Mouse (Mus musculus) CH12.LX (cell line): ENCODE measurements around the gene Tcl1. TPM values are rescaled to one million over a fixed set of nuclear protein-coding genes. Genes with fewer than 3 reads are reported as not detected.

Experiments used
- DNase-seq: peaks from one replicate; pipeline ENCODE4 v3.0.0-alpha.2; 2013; ENCODE audit errors: extremely low read depth
- H3K27ac ChIP-seq: 2 replicates; pipeline ENCODE4 v1.5.1; 2012; ENCODE audit warnings: low read depth, mild to moderate bottlenecking, control low read depth, moderate library complexity; ENCODE audit not compliant: insufficient read depth
- H3K27me3 ChIP-seq: replicated peaks from 2 replicates; pipeline ENCODE3; 2012; ENCODE audit warnings: inconsistent platforms
- H3K36me3 ChIP-seq, 2 experiments: replicated peaks in 1 of 2; 2 replicates each; pipeline versions ENCODE3 to v1.6.1; 2012; ENCODE audit warnings: inconsistent platforms in 1 of 2, low read length in 1 of 2, mild to moderate bottlenecking in 1 of 2, mixed read lengths in 1 of 2, moderate library complexity in 1 of 2; ENCODE audit not compliant: control insufficient read depth in 1 of 2, insufficient read depth in 1 of 2
- H3K4me1 ChIP-seq, 2 experiments: 2 replicates each; pipeline ENCODE4 v1.6.1; 2012; ENCODE audit warnings: inconsistent platforms in 1 of 2, moderate library complexity in 1 of 2; ENCODE audit not compliant: insufficient read depth in 2 of 2, control insufficient read depth in 1 of 2
- H3K4me2 ChIP-seq: 2 replicates; pipeline ENCODE4 v1.6.1; 2012; ENCODE audit warnings: low read depth, mild to moderate bottlenecking, control low read depth; ENCODE audit not compliant: poor library complexity, insufficient read depth, severe bottlenecking
- H3K4me3 ChIP-seq, 3 experiments: fragments of 150-350 bp in 1 of 3; sonication (generic) in 1 of 3; replicated peaks in 1 of 3; 2 replicates each; pipeline versions ENCODE3 to v1.5.1; 2011 to 2012; ENCODE audit warnings: low read depth in 2 of 3, low read length in 2 of 3, mild to moderate bottlenecking in 2 of 3, moderate library complexity in 2 of 3, control low read depth in 1 of 3, improper control_type of control experiment in 1 of 3, inconsistent platforms in 1 of 3, mixed read lengths in 1 of 3; ENCODE audit not compliant: poor library complexity in 1 of 3
- H3K79me2 ChIP-seq: replicated peaks from 2 replicates; pipeline ENCODE4 v1.6.1; 2012; ENCODE audit warnings: mild to moderate bottlenecking, moderate library complexity; ENCODE audit not compliant: control insufficient read depth, poor library complexity, insufficient read depth, severe bottlenecking; ENCODE audit errors: extremely low read depth
- H3K9ac ChIP-seq: 2 replicates; pipeline ENCODE4 v1.6.1; 2012; ENCODE audit warnings: low read depth, mild to moderate bottlenecking, control low read depth, moderate library complexity; ENCODE audit not compliant: insufficient read depth
- H3K9me3 ChIP-seq: replicated peaks from 2 replicates; pipeline ENCODE3; 2012; ENCODE audit warnings: low read length, inconsistent platforms, mixed read lengths
- BHLHE40 ChIP-seq: IDR thresholded peaks from 2 replicates; pipeline ENCODE4 v1.6.1; 2011; ENCODE audit warnings: mild to moderate bottlenecking, low read depth, low read length, improper control_type of control experiment
- CHD1 ChIP-seq: IDR thresholded peaks from 2 replicates; pipeline ENCODE4 v1.6.1; 2012; ENCODE audit warnings: low read depth, low read length, improper control_type of control experiment, inconsistent platforms
- E2F4 ChIP-seq: IDR thresholded peaks from 2 replicates; pipeline ENCODE4 v1.6.1; 2011; ENCODE audit warnings: low read depth, low read length, improper control_type of control experiment; ENCODE audit not compliant: insufficient replicate concordance
- HCFC1 ChIP-seq: IDR thresholded peaks from 2 replicates; pipeline ENCODE4 v1.6.1; 2012; ENCODE audit warnings: low read depth, mild to moderate bottlenecking, inconsistent platforms, low read length, improper control_type of control experiment
- JUND ChIP-seq: conservative IDR thresholded peaks from 2 replicates; pipeline ENCODE4 v1.6.1; 2011; ENCODE audit warnings: low read depth, low read length, improper control_type of control experiment
- KAT2A ChIP-seq: IDR thresholded peaks from 2 replicates; pipeline ENCODE4 v1.6.1; 2012; ENCODE audit warnings: low read length, improper control_type of control experiment, inconsistent platforms; ENCODE audit not compliant: insufficient replicate concordance
- MAFK ChIP-seq: IDR thresholded peaks from 2 replicates; pipeline ENCODE4 v1.6.1; 2011; ENCODE audit warnings: low read length, improper control_type of control experiment; ENCODE audit not compliant: insufficient replicate concordance
- MAX ChIP-seq: IDR thresholded peaks from 2 replicates; pipeline ENCODE4 v1.6.1; 2011; ENCODE audit warnings: low read length, improper control_type of control experiment
- MYC ChIP-seq: IDR thresholded peaks from 2 replicates; pipeline ENCODE4 v1.6.1; 2011; ENCODE audit warnings: low read depth, mild to moderate bottlenecking, improper control_type of control experiment, low read length
- POLR2AphosphoS2 ChIP-seq: IDR thresholded peaks from 2 replicates; pipeline ENCODE4 v1.6.1; 2011; ENCODE audit warnings: low read depth, low read length, improper control_type of control experiment
- RCOR1 ChIP-seq: conservative IDR thresholded peaks from 2 replicates; pipeline ENCODE4 v1.6.1; 2012; ENCODE audit warnings: low read depth, mild to moderate bottlenecking, inconsistent platforms, low read length, improper control_type of control experiment
- SIN3A ChIP-seq: IDR thresholded peaks from 2 replicates; pipeline ENCODE4 v1.6.1; 2012; ENCODE audit warnings: low read length, improper control_type of control experiment, inconsistent platforms
- UBTF ChIP-seq: IDR thresholded peaks from 2 replicates; pipeline ENCODE4 v1.6.1; 2012; ENCODE audit warnings: low read depth, mild to moderate bottlenecking, inconsistent platforms, low read length, improper control_type of control experiment, moderate library complexity
- USF2 ChIP-seq: conservative IDR thresholded peaks from 2 replicates; pipeline ENCODE4 v1.6.1; 2011; ENCODE audit warnings: low read depth, low read length, improper control_type of control experiment
- ZC3H11A ChIP-seq: IDR thresholded peaks from 2 replicates; pipeline ENCODE4 v1.6.1; 2012; ENCODE audit warnings: low read depth, mild to moderate bottlenecking, inconsistent platforms, low read length, improper control_type of control experiment
- ZMIZ1 ChIP-seq: IDR thresholded peaks from 2 replicates; pipeline ENCODE4 v1.6.1; 2012; ENCODE audit warnings: low read depth, mild to moderate bottlenecking, inconsistent platforms, low read length, improper control_type of control experiment
- dilution Hi-C: fragments of 300-500 bp; cut with MboI; formaldehyde crosslinking; loops from 2 replicates; pipeline ENCODE4 v1.14.3; 2020; ENCODE audit warnings: low sequenced_read_pairs; ENCODE audit not compliant: extremely low pct_unique_long_range_greater_than_20kb, extremely low pct_ligation_motif_present
- in situ Hi-C: fragments of 300-500 bp; cut with MboI; formaldehyde crosslinking; loops from 3 replicates; pipeline ENCODE4 v1.14.3; 2019; ENCODE audit warnings: low sequenced_read_pairs, low pct_ligation_motif_present, low pct_unique_long_range_greater_than_20kb, mixed read lengths
- polyA plus RNA-seq: library from polyadenylated mRNA; unstranded; fragments of >175 nt; gene quantifications from 2 replicates; pipeline ENCODE4 v1.2.1, GENCODE M21; 2012; ENCODE audit warnings: low read depth; ENCODE audit not compliant: insufficient read length
- total RNA-seq, 2 experiments: library from RNA; depleted of rRNA; stranded (reverse); fragments of 300-350 nt in 1 of 2; fragments of >200 nt in 1 of 2; gene quantifications; 2 replicates each; pipeline ENCODE4 v1.2.3; 2012 to 2014

Gene Tcl1
- total and polyA plus RNA-seq, 3 experiments: not detected

DNA sequence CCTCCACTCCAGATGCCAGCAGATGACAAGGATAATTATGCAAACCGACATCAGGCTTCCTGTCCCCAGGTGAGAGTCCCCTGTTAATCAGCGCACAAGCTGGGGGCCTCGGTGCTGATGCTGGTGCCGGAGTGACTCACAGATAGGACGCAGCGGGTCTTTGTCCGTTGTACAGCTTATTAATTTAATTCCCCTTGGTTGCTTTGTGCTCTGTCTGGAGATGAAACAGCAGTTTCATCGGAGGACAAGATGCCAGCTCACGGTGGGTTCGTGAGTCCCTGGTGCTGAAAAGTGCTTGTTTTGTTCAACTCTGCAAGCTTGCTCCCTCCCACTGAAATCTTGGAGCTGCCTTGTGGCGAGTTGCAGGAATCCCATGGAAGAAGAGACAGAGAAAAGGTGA is 11.8 kb upstream of the Tcl1 start:
- no peak overlapping the region for H3K4me2 ChIP-seq
- in situ Hi-C loops (no loop called here), dilution Hi-C loops (no loop called here)
- H3K36me3 ChIP-seq: no peaks in the 10 kb centered on the region
- no peaks in the 10 kb centered on the region for H3K9me3 ChIP-seq
- H3K27ac ChIP-seq: no peak overlapping the region
- no peak for TF ChIP-seq POLR2AphosphoS2
- TF ChIP-seq ZMIZ1: no peak
- TF ChIP-seq KAT2A: no peak
- TF ChIP-seq SIN3A: no peak
- TF ChIP-seq USF2: no peak
- no peak for TF ChIP-seq MYC
- no peak for TF ChIP-seq RCOR1
- TF ChIP-seq MAFK: no peak
- no peak for DNase-seq
- no peaks in the 10 kb centered on the region for H3K79me2 ChIP-seq
- no peaks in the 10 kb centered on the region for H3K4me1 ChIP-seq
- peaks cover 28% of the 10 kb centered on the region for H3K27me3 ChIP-seq
- H3K4me3 ChIP-seq: no peak overlapping the region
- no peak overlapping the region for H3K9ac ChIP-seq

DNA sequence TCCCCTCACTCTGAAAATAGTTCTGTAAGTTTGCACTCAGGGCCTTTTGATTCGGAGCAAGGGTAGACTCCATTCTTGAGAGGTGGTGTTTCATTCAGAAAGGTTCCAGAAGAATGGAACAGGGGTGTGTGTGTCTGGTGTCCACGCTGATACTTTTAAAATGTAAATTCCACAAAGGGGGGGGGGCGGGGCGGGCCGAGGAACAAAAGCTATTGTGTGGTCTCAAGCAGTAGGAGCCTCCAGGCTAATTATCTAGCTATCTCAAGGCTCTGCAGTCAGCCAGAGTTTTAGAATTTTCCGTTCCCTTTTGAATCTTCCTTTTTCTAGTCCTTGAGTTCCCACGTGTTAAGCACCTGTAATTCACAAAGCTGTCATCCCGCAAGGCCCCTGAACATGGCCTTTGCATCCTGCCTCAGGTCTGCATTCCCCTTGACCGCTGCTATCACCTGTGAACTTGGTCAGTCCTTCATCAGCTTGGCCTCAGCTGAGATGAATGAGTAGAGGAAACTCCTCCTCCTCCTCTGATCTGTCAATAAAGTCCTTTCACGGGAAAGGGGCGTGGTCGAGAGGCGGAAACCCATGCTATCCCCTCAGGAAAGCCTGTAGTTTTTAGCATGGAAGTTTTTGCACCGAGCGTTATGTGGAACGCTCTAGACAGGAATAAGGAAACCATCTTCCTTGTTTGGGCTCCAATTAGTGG is 2.2 kb upstream of the Tcl1 start:
- Histone ChIP-seq H3K9ac (no peak overlapping the region), H3K79me2 (no peaks in the 10 kb centered on the region), H3K4me3 (no peak overlapping the region), H3K4me2 (no peak overlapping the region), H3K27ac (no peak overlapping the region), H3K9me3 (no peaks in the 10 kb centered on the region), H3K27me3 (peaks cover 60% of the 10 kb centered on the region), H3K4me1 (no peaks in the 10 kb centered on the region), H3K36me3 (no peaks in the 10 kb centered on the region)
- in situ Hi-C loops: no loop called here
- no peak for DNase-seq
- dilution Hi-C loops: no loop called here
- TF ChIP-seq CHD1 (no peak), UBTF (no peak), KAT2A (no peak), E2F4 (no peak), ZC3H11A (no peak), MAX (no peak), BHLHE40 (no peak), JUND (no peak), HCFC1 (no peak), ZMIZ1 (no peak)
